Mouse (Mus musculus): ENCODE results near the gene Lama2. TPM values are rescaled to one million over a fixed set of nuclear protein-coding genes. Genes with fewer than 3 reads are reported as not detected.
A peak's percentile ranks its signal among the peaks of the same experiment; 100 is the strongest.

The Lama2 gene
- polyA plus RNA-seq, 1 experiment = 7.2 TPM

DNA sequence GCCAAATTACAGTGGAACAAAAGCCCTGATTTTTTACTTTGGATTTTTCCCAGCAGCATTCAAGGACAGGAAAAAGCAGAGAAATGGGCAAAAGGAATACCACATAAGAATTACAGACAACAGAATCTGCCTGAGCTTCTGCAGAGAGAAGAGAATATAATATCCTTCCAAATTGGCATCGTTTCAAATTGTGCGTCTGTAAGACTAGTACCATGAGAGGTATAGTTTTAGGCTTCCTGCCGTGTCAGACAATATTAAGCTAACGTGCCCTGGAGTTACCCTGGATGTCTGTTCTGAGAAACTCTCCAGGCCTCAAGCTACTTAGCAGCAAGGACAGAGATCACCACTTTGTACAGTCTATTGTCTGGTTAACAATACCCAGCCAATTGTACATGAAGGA, 384.8 kb downstream of the Lama2 start:
- DNase-seq (ENCODE audit: low read depth) = peak; percentile 58
- no peak for TF ChIP-seq CTCF (IDR thresholded peaks at IDR 0.05; ENCODE audit: borderline replicate concordance, extremely low read depth, insufficient read depth, insufficient read length)
- TF ChIP-seq POLR2A (IDR thresholded peaks at IDR 0.05; ENCODE audit: borderline replicate concordance, extremely low read depth, insufficient read depth, insufficient read length, poor library complexity, severe bottlenecking) = no peak

DNA sequence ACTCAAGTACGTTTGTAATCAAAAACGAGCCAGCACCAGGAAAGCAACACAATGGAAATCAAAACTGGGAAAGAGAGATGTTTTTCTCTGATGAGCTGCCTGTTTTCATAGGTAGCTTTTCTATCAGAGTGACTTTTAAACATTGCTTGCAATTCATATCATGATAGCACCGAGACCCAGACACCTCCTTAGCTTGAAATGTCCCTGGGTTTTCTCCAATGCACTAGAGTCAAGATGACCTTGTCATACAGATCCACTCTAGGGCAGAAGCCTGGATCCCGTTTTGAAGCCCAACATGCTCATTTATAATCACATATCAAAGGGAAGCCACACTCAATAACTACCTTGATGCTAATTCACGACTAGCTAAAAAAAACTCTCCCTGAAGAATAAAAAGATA, 386.0 kb downstream of the Lama2 start:
- TF ChIP-seq CTCF (IDR thresholded peaks at IDR 0.05; ENCODE audit: borderline replicate concordance, extremely low read depth, insufficient read depth, insufficient read length) (no peak), POLR2A (IDR thresholded peaks at IDR 0.05; ENCODE audit: borderline replicate concordance, extremely low read depth, insufficient read depth, insufficient read length, poor library complexity, severe bottlenecking) (no peak)
- no peak for DNase-seq (ENCODE audit: low read depth)

DNA sequence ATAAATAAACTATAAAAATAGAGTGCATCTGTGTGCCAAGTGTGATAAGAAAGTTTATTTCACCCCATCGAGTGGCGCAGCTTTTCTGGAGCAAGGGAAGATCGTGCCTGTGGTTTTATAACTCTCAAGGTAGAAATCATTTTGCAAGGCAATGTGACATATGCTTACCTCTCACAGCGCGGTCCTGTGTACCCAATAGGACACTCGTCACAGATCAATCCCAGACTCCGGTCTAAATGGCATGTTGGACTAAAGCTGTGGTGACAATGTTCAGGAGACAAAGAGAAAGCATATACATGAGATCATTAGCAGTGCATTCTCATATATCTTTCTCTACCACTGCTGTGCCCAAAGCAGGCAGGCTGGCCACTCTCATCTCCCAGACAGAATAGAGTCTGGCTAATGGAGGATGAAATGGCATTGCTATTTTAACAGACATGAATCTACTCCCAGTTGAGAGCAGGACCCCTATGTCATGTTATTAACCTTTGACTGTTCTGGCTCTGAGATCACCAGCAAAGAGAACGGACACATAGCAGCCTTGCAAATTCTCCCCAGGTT, 395.7 kb downstream of the Lama2 start:
- TF ChIP-seq CTCF (IDR thresholded peaks at IDR 0.05; ENCODE audit: borderline replicate concordance, extremely low read depth, insufficient read depth, insufficient read length) (no peak), POLR2A (IDR thresholded peaks at IDR 0.05; ENCODE audit: borderline replicate concordance, extremely low read depth, insufficient read depth, insufficient read length, poor library complexity, severe bottlenecking) (no peak)
- no peak for DNase-seq (ENCODE audit: low read depth)

DNA sequence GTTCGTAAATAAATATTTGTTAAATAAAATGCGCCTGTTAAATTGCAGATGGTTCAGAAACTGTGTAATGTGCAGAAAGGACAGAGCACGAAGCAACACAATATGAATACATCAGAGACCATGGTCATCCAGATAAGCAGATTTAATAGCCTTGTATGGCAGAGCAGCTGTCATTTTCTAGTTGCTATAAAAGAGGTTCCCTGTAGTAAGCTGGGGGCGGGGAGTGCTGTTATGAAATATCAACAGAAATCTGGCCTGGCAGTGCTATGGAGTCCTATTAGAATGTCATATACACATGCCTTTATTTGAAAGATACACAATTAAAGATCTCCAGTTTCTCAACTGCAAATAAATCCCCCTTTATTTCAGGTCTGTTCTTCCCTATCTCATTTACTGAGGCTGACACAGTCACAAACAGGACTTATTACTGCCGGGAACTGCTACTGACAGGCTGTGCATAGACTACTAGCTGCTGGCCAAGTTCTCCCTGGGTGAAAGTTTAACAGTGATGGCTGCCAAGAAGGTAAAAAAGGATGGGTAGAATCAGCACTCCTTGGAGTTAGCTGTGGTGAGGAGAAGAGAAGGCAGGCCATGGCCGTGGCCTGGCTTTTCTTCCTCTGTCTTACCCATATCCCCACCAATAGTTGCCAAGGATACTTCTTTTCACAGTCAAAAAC, 396.8 kb downstream of the Lama2 start:
- DNase-seq (ENCODE audit: low read depth) = no peak
- TF ChIP-seq POLR2A (IDR thresholded peaks at IDR 0.05; ENCODE audit: borderline replicate concordance, extremely low read depth, insufficient read depth, insufficient read length, poor library complexity, severe bottlenecking) (no peak), CTCF (IDR thresholded peaks at IDR 0.05; ENCODE audit: borderline replicate concordance, extremely low read depth, insufficient read depth, insufficient read length) (no peak)

DNA sequence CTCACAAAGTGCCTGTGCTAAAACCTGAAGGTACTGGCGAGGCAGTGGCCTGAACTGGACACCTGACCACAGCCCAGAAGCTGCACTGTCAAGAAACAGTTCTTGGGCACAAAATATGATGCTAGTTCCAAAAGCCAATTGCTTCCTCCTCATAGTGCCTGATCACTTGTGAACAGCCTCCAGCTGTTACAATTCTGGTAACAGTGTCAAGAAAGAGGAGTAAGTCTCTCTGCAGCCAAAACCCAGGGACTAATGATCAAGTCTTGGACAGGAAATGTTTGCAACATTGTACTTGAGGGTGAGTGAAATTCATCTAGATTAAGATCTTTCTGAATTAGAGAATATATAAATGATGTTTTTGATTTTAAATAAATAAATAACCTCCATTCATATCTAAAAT, 399.9 kb downstream of the Lama2 start:
- TF ChIP-seq POLR2A (IDR thresholded peaks at IDR 0.05; ENCODE audit: borderline replicate concordance, extremely low read depth, insufficient read depth, insufficient read length, poor library complexity, severe bottlenecking) = no peak
- no peak for TF ChIP-seq CTCF (IDR thresholded peaks at IDR 0.05; ENCODE audit: borderline replicate concordance, extremely low read depth, insufficient read depth, insufficient read length)
- no peak for DNase-seq (ENCODE audit: low read depth)

DNA sequence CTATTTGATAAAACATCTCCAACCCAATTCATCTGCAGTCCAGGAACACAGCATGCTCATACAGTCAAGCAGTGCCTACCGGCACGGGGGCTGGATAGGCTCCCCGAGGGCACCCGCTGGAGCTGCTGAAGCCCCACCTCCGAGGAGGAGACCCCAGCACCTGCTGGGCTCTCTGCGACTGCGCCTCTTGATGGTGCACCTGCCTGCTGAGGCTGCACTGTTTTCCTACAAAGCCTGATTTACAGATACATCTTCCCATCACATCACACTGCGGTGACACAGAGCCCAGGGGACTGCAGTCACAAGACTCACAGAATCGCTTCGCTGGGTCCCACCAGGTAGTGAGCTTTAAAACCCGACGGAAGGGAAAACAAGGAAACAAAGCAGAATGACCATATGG, 412.2 kb downstream of the Lama2 start:
- TF ChIP-seq POLR2A (IDR thresholded peaks at IDR 0.05; ENCODE audit: borderline replicate concordance, extremely low read depth, insufficient read depth, insufficient read length, poor library complexity, severe bottlenecking) = no peak
- no peak for TF ChIP-seq CTCF (IDR thresholded peaks at IDR 0.05; ENCODE audit: borderline replicate concordance, extremely low read depth, insufficient read depth, insufficient read length)
- no peak for DNase-seq (ENCODE audit: low read depth)

DNA sequence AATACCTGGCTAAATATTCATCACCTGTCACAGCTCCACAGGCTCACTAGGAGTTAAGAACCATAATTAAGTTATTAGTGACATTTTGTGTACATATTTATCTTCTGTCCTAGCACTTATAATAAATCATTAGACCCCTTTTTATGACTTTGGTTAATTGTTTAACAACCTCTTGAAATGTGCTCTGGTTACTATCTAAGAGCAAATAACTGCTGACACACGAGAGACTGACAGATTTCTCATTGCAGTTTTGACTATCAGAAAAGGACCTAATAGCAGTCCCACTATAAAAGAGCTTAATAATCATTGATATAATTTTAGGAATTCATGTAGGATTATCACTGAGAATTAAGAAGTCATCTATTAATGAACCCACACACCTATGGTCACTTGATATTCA, 421.1 kb downstream of the Lama2 start:
- TF ChIP-seq POLR2A (IDR thresholded peaks at IDR 0.05; ENCODE audit: borderline replicate concordance, extremely low read depth, insufficient read depth, insufficient read length, poor library complexity, severe bottlenecking) (no peak), CTCF (IDR thresholded peaks at IDR 0.05; ENCODE audit: borderline replicate concordance, extremely low read depth, insufficient read depth, insufficient read length) (no peak)
- DNase-seq (ENCODE audit: low read depth) = no peak

DNA sequence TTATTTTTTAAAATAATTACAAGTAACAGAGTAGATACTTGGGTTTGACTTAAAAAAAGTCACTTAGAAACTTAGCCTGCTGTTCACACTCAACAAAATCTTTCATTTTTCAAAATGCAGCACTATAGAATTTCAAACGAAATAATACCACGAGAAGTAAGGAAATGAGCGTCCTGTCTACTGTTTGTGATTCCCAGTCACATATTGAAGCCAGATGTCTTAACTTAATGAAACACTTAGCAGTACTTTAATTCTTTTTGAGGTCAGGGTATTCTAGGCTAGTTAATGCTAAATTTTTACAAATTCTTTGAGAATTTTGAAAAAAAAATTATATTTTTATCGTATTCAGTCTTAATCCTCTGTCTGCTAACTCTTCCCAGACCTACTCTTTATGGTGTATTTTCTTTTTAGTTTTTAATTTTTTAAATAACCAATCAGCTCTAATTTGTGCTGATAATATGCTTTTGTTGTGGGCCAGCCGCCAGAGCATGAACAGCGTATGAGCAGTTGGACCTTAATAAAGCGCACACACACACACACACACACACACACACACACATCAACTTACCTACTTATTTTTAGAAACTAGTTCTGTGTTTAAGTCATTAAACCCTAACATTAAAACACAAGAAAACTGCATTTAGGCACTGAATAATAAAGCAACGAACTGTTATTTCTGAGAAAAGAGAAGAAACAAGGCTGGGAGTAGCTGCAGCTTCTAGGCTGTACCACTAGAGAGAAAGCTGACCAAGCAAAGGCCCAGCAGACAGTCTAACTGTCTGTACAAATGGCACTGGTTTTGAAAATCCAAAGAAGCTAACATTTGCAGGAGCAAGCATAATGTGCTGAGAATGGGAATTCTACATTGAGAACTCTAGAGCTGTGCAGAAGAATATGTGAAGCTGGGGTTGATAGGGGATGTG, 425.3 kb downstream of the Lama2 start:
- TF ChIP-seq POLR2A (IDR thresholded peaks at IDR 0.05; ENCODE audit: borderline replicate concordance, extremely low read depth, insufficient read depth, insufficient read length, poor library complexity, severe bottlenecking) (no peak), CTCF (IDR thresholded peaks at IDR 0.05; ENCODE audit: borderline replicate concordance, extremely low read depth, insufficient read depth, insufficient read length) (no peak)
- no peak for DNase-seq (ENCODE audit: low read depth)

DNA sequence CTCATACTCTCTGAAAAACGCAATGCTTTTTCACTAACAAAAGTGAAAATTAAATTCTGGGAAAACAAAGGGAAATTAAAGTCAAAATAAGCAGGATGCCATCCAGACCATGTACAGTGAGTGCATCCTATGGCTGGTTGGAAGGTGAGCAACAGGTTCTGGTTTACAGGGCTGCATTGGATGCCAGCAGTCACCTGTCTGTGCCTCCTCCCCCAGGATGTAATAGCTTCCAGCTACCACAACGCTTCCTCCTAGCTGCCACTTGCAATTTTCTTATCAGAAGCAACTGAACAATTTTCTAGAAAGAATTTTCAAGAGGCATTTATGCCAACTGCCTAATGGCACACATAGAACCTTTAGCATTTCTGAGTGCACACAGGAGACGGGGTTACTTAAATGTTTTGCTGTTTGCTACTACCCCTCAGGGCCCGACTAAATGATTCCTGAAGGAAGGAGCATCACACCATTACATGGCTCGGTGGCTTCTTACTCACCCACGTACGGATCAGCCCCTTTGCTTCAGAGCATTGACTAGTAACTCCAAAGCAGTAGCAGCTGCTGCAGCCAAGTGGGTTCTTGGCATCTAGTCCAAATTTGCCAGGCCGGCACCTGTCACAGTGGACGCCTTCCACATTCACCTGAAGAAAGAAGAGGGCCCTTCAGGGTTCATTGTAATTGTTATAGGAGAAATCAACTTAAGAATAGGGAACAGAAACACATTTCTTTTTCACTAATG, 430.8 kb downstream of the Lama2 start:
- no peak for TF ChIP-seq CTCF (IDR thresholded peaks at IDR 0.05; ENCODE audit: borderline replicate concordance, extremely low read depth, insufficient read depth, insufficient read length)
- no peak for TF ChIP-seq POLR2A (IDR thresholded peaks at IDR 0.05; ENCODE audit: borderline replicate concordance, extremely low read depth, insufficient read depth, insufficient read length, poor library complexity, severe bottlenecking)
- no peak for DNase-seq (ENCODE audit: low read depth)

DNA sequence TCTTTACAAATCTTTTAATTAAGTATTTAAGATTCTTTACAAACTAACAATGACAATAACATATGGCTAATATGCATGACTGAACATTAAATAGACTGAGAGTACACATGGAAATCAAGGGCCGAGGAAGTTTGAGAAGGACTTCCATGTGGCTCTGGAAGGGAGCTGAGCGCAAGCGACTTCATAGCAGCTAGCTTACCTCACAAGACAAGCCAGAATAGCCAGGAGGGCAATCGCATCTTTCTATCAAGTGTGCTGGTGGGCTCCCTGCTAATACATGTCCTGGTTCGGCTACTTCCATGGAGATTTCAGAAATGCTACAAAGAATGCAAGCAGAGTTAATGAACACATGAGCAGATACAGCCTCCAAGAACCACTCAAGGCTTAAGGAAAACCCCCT, 435.4 kb downstream of the Lama2 start:
- DNase-seq (ENCODE audit: low read depth) = peak; percentile 29
- TF ChIP-seq CTCF (IDR thresholded peaks at IDR 0.05; ENCODE audit: borderline replicate concordance, extremely low read depth, insufficient read depth, insufficient read length) (no peak), POLR2A (IDR thresholded peaks at IDR 0.05; ENCODE audit: borderline replicate concordance, extremely low read depth, insufficient read depth, insufficient read length, poor library complexity, severe bottlenecking) (no peak)

DNA sequence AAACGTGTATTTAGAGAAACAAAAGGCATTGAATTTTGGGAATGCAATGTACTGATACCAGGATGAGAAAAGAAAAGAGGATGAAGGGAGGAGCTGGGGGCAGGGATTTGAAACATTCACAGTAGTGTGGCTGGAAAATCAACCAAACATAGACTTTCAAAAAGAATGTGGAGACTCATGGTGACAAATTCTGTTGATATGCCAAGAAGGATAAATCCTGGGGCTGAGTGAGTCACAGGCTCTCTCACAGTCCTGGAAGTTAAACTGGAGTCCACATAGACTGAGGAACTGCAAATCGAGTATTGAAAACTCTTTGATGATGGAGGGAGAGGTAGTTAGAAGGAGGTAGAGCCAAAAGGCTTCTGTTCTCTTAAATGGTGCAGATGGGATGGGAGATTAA, 445.3 kb downstream of the Lama2 start:
- no peak for TF ChIP-seq POLR2A (IDR thresholded peaks at IDR 0.05; ENCODE audit: borderline replicate concordance, extremely low read depth, insufficient read depth, insufficient read length, poor library complexity, severe bottlenecking)
- TF ChIP-seq CTCF (IDR thresholded peaks at IDR 0.05; ENCODE audit: borderline replicate concordance, extremely low read depth, insufficient read depth, insufficient read length) = no peak
- DNase-seq (ENCODE audit: low read depth) = no peak

Data from brain, embryonic 14.5 days (tissue).